38 mouse cellular contexts compared by ENCODE assay signal in the genomic region with DNA sequence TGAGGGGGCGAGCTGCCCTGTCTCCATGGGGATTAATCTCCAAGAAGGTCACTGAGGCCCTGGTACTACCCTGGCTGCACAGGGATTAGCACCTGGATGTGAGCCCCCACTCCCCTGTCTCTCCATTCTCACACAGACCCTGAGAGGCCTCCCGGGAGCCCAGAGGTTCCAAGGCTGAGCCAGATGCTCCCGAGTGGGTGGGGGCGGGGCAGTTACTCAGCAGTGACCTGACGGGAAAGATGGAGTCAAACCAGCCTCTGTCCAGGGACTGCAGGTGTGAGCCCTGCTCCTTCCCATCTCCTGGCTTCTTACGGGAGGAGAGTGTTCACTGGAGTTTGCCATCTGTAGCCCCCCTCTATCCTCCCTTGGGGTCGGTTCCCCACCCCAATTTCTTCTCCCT. TPM values are rescaled to one million over a fixed set of nuclear protein-coding genes. Genes with fewer than 3 reads are reported as not detected.
A peak's percentile ranks its signal among the peaks of the same experiment; 100 is the strongest.
DNase-seq lines count a peak whose midpoint lies in the region; ATAC-seq lines count a peak whose summit lies in the region.
"Had no signal": no experiment of that assay in that cellular context is flagged by ENCODE, and none has a peak within 500 bp of the region (broad histone marks: within the 10 kb centered on the region; RNA-seq: fewer than 3 reads in every experiment).

No protein-coding gene starts in this region.

- H3K9ac ChIP-seq in midbrain, embryonic 11.5 days (ENCODE audit: low read length): no peak overlapping the region
- no peak overlapping the region for H3K9ac ChIP-seq in embryonic facial prominence, embryonic 14.5 days (ENCODE audit: low read depth, low read length)
- H3K9ac ChIP-seq in forebrain, embryonic 13.5 days: no peak overlapping the region
- H3K9ac ChIP-seq: embryonic facial prominence, embryonic 12.5 days; liver, embryonic 12.5 days; liver, postnatal 0 days; midbrain, embryonic 13.5 days; neural tube, embryonic 15.5 days; stomach, embryonic 15.5 days had no signal

- no peak overlapping the region for H3K4me2 ChIP-seq in midbrain, embryonic 11.5 days
- H3K4me2 ChIP-seq in embryonic facial prominence, embryonic 14.5 days (ENCODE audit: low read depth, low read length): no peak overlapping the region
- H3K4me2 ChIP-seq in forebrain, embryonic 13.5 days: no peak overlapping the region
- H3K4me2 ChIP-seq: embryonic facial prominence, embryonic 12.5 days; liver, embryonic 12.5 days; midbrain, embryonic 13.5 days; neural tube, embryonic 15.5 days; stomach, embryonic 15.5 days had no signal

- no peak overlapping the region for H3K4me3 ChIP-seq in midbrain, embryonic 11.5 days (ENCODE audit: low read depth, low read length)
- H3K4me3 ChIP-seq in midbrain, embryonic 10.5 days: no peak overlapping the region
- H3K4me3 ChIP-seq in embryonic facial prominence, embryonic 14.5 days (ENCODE audit: low read depth, low read length): no peak overlapping the region
- H3K4me3 ChIP-seq in forebrain, embryonic 13.5 days: no peak overlapping the region
- H3K4me3 ChIP-seq: embryonic facial prominence, embryonic 12.5 days; liver, embryonic 12.5 days; midbrain, embryonic 13.5 days; neural tube, embryonic 15.5 days; stomach, embryonic 15.5 days had no signal

- DNase-seq in adrenal gland, postnatal 14 days: peak; percentile 19
- no peak for DNase-seq in adrenal gland, postnatal 25 days
- DNase-seq in midbrain, embryonic 11.5 days (ENCODE audit: low spot score, missing footprints): peak; percentile 83
- DNase-seq in midbrain, embryonic 10.5 days (ENCODE audit: low spot score): no peak
- DNase-seq in embryonic facial prominence, embryonic 14.5 days (ENCODE audit: low spot score): no peak
- DNase-seq: adrenal gland, adult 2 months; cerebellum, adult 9-10 months; cerebellum, postnatal 36 days; gastrocnemius, postnatal 14 days; heart, postnatal 14 days; kidney, adult 11 months; kidney, postnatal 14 days; layer of hippocampus, adult 9-11 months; liver, postnatal 0 days; lung, postnatal 36 days; retina, postnatal 1 day; right cerebral cortex, postnatal 25 days; thymus, postnatal 14 days had no signal

- H3K27ac ChIP-seq in midbrain, embryonic 11.5 days (ENCODE audit: low read depth, low read length): no peak overlapping the region
- H3K27ac ChIP-seq in midbrain, embryonic 10.5 days (replicated peaks): no peak overlapping the region
- no peak overlapping the region for H3K27ac ChIP-seq in embryonic facial prominence, embryonic 14.5 days (replicated peaks; ENCODE audit: low read depth, low read length)
- H3K27ac ChIP-seq in forebrain, embryonic 13.5 days: no peak overlapping the region
- H3K27ac ChIP-seq: embryonic facial prominence, embryonic 12.5 days; liver, embryonic 12.5 days; midbrain, embryonic 13.5 days; neural tube, embryonic 15.5 days; stomach, embryonic 15.5 days had no signal

- 3% methylated on average over 7 of the region's 7 CpGs for WGBS in midbrain, embryonic 11.5 days
- 3% methylated on average over 7 of the region's 7 CpGs for WGBS in midbrain, embryonic 10.5 days
- WGBS in embryonic facial prominence, embryonic 14.5 days: under 1% methylated on average over 5 of the region's 7 CpGs
- 2% methylated on average over 7 of the region's 7 CpGs for WGBS in forebrain, embryonic 13.5 days

- H3K9me3 ChIP-seq in midbrain, embryonic 11.5 days (ENCODE audit: control insufficient read depth, low read length): no peaks in the 10 kb centered on the region
- no peaks in the 10 kb centered on the region for H3K9me3 ChIP-seq in midbrain, embryonic 10.5 days (replicated peaks)
- H3K9me3 ChIP-seq in embryonic facial prominence, embryonic 14.5 days (ENCODE audit: control insufficient read depth, low read length): no peaks in the 10 kb centered on the region
- no peaks in the 10 kb centered on the region for H3K9me3 ChIP-seq in forebrain, embryonic 13.5 days (replicated peaks)
- H3K9me3 ChIP-seq: embryonic facial prominence, embryonic 12.5 days; liver, embryonic 12.5 days; midbrain, embryonic 13.5 days; neural tube, embryonic 15.5 days; stomach, embryonic 15.5 days had no signal

- H3K36me3 ChIP-seq in midbrain, embryonic 11.5 days (ENCODE audit: control insufficient read depth, insufficient read depth, low read length): no peaks in the 10 kb centered on the region
- no peaks in the 10 kb centered on the region for H3K36me3 ChIP-seq in midbrain, embryonic 10.5 days
- H3K36me3 ChIP-seq in embryonic facial prominence, embryonic 14.5 days (ENCODE audit: control insufficient read depth, insufficient read depth, low read length): no peaks in the 10 kb centered on the region
- H3K36me3 ChIP-seq in forebrain, embryonic 13.5 days (ENCODE audit: poor library complexity, severe bottlenecking): no peaks in the 10 kb centered on the region
- H3K36me3 ChIP-seq: embryonic facial prominence, embryonic 12.5 days; liver, embryonic 12.5 days; midbrain, embryonic 13.5 days; neural tube, embryonic 15.5 days; stomach, embryonic 15.5 days had no signal

- ATAC-seq in midbrain, embryonic 11.5 days (ENCODE audit: low FRiP score): peak; percentile 15; the same call in 1 of the 2 replicates
- peak; percentile 27; the same call in 1 of the 2 replicates for ATAC-seq in embryonic facial prominence, embryonic 14.5 days (ENCODE audit: low read depth)
- ATAC-seq in erythroid progenitor cell, adult 5-6 weeks (replicated peaks; ENCODE audit: low FRiP score, poor library complexity, severe bottlenecking): no peak
- no peak for ATAC-seq in forebrain, embryonic 13.5 days
- ATAC-seq: activated CD4-positive, CD25-positive, alpha-beta regulatory T cell, adult 4 months; liver, embryonic 12.5 days; liver, postnatal 0 days; midbrain, embryonic 13.5 days had no signal

- H3K4me1 ChIP-seq in midbrain, embryonic 11.5 days (ENCODE audit: control insufficient read depth, insufficient read depth, low read length): peaks cover 16% of the 10 kb centered on the region
- H3K4me1 ChIP-seq in midbrain, embryonic 10.5 days: peaks cover 49% of the 10 kb centered on the region
- no peaks in the 10 kb centered on the region for H3K4me1 ChIP-seq in embryonic facial prominence, embryonic 14.5 days (ENCODE audit: control insufficient read depth, insufficient read depth, low read length)
- H3K4me1 ChIP-seq in forebrain, embryonic 13.5 days: peaks cover 31% of the 10 kb centered on the region

- H3K27me3 ChIP-seq in midbrain, embryonic 11.5 days (ENCODE audit: control insufficient read depth, insufficient read depth, low read length): peaks cover 72% of the 10 kb centered on the region
- H3K27me3 ChIP-seq in midbrain, embryonic 10.5 days (ENCODE audit: low read depth, poor library complexity, severe bottlenecking): peaks cover 100% of the 10 kb centered on the region
- peaks cover 98% of the 10 kb centered on the region for H3K27me3 ChIP-seq in embryonic facial prominence, embryonic 14.5 days (replicated peaks; ENCODE audit: control insufficient read depth, insufficient read depth, low read length)
- peaks cover 98% of the 10 kb centered on the region for H3K27me3 ChIP-seq in forebrain, embryonic 13.5 days

RNA-seq across cellular contexts. Expression of gene Cryba2, which starts 5.0 kb away (rescaled TPM):
- 0.44 and 1.2 TPM in 2 replicates for total RNA-seq in adrenal gland, postnatal 14 days (2021)
- 2.2 TPM in 1 of 2 replicates, not detected in the other for total RNA-seq in adrenal gland, postnatal 25 days (2021)
- polyA plus RNA-seq in midbrain, embryonic 11.5 days (2014; fragmentation: Nextera tagmentation; extraction: Ambion mirVana): 0.19 TPM in 1 of 2 replicates, not detected in the other
- 0.26 TPM in 1 of 2 replicates, not detected in the other for polyA plus RNA-seq in midbrain, embryonic 10.5 days (2016; fragmentation: Nextera tagmentation; extraction: Ambion mirVana)
- not detected in 2 replicates for polyA plus RNA-seq in embryonic facial prominence, embryonic 14.5 days (2014; fragmentation: Nextera tagmentation; extraction: Ambion mirVana)
- not detected in 2 replicates for total RNA-seq in erythroid progenitor cell, adult 5-6 weeks (2015; ENCODE audit: low replicate concordance)
- not detected in 2 replicates for total RNA-seq in erythroid progenitor cell, adult 5-6 weeks (2017; ENCODE audit: low replicate concordance)
- not detected in 2 replicates for polyA plus RNA-seq in forebrain, embryonic 13.5 days (2015; fragmentation: Nextera tagmentation; extraction: Ambion mirVana)
- total RNA-seq: gastrocnemius, postnatal 14 days; granulocyte monocyte progenitor cell, adult 5-6 weeks; heart, postnatal 14 days; left cerebral cortex, postnatal 10 days; megakaryocyte, adult 5-6 weeks; MEL had no signal
- polyA plus RNA-seq: activated CD4-positive, CD25-positive, alpha-beta regulatory T cell, adult 4 months; C2C12; forebrain, embryonic 11.5 days; heart, embryonic 14.5 days; kidney, embryonic 14.5 days; limb, embryonic 14.5 days; liver, embryonic 12.5 days; liver, postnatal 0 days; lung, embryonic 16.5 days; urinary bladder, adult 2 months had no signal

RNA-seq across cellular contexts. Expression of gene Fev, which starts 12.8 kb away (rescaled TPM):
- total RNA-seq in adrenal gland, postnatal 14 days (2021): 1.0 and 1.8 TPM in 2 replicates
- 1.7 and 1.8 TPM in 2 replicates for total RNA-seq in adrenal gland, postnatal 25 days (2021)
- 0.41 and 0.69 TPM in 2 replicates for polyA plus RNA-seq in midbrain, embryonic 11.5 days (2014; fragmentation: Nextera tagmentation; extraction: Ambion mirVana)
- polyA plus RNA-seq in midbrain, embryonic 10.5 days (2016; fragmentation: Nextera tagmentation; extraction: Ambion mirVana): 0.36 TPM in 1 of 2 replicates, not detected in the other
- polyA plus RNA-seq in embryonic facial prominence, embryonic 14.5 days (2014; fragmentation: Nextera tagmentation; extraction: Ambion mirVana): not detected in 2 replicates
- total RNA-seq in erythroid progenitor cell, adult 5-6 weeks (2015; ENCODE audit: low replicate concordance): not detected in 2 replicates
- total RNA-seq in erythroid progenitor cell, adult 5-6 weeks (2017; ENCODE audit: low replicate concordance): not detected in 2 replicates
- polyA plus RNA-seq in forebrain, embryonic 13.5 days (2015; fragmentation: Nextera tagmentation; extraction: Ambion mirVana): not detected in 2 replicates
- total RNA-seq: CH12.LX; gastrocnemius, postnatal 14 days; granulocyte monocyte progenitor cell, adult 5-6 weeks; heart, postnatal 14 days; left cerebral cortex, postnatal 10 days; megakaryocyte, adult 5-6 weeks; MEL had no signal
- polyA plus RNA-seq: activated CD4-positive, CD25-positive, alpha-beta regulatory T cell, adult 4 months; C2C12; forebrain, embryonic 11.5 days; lung, embryonic 16.5 days; urinary bladder, adult 2 months had no signal

RNA-seq across cellular contexts. Expression of gene Cfap65, which starts 37.4 kb away (rescaled TPM):
- total RNA-seq in adrenal gland, postnatal 14 days (2021): not detected in 2 replicates
- total RNA-seq in adrenal gland, postnatal 25 days (2021): 0.06 TPM in 1 of 2 replicates, not detected in the other
- polyA plus RNA-seq in midbrain, embryonic 11.5 days (2014; fragmentation: Nextera tagmentation; extraction: Ambion mirVana): 0.03 and 0.04 TPM in 2 replicates
- polyA plus RNA-seq in midbrain, embryonic 10.5 days (2016; fragmentation: Nextera tagmentation; extraction: Ambion mirVana): 0.04 and 0.07 TPM in 2 replicates
- polyA plus RNA-seq in embryonic facial prominence, embryonic 14.5 days (2014; fragmentation: Nextera tagmentation; extraction: Ambion mirVana): 0.25 and 1.2 TPM in 2 replicates
- not detected in 2 replicates for total RNA-seq in erythroid progenitor cell, adult 5-6 weeks (2015; ENCODE audit: low replicate concordance)
- total RNA-seq in erythroid progenitor cell, adult 5-6 weeks (2017; ENCODE audit: low replicate concordance): not detected in 2 replicates
- 0.56 and 0.57 TPM in 2 replicates for polyA plus RNA-seq in forebrain, embryonic 13.5 days (2015; fragmentation: Nextera tagmentation; extraction: Ambion mirVana)
- total RNA-seq: gastrocnemius, postnatal 14 days; granulocyte monocyte progenitor cell, adult 5-6 weeks; megakaryocyte, adult 5-6 weeks; MEL had no signal
- polyA plus RNA-seq: C2C12; heart, embryonic 14.5 days; kidney, embryonic 14.5 days; limb, embryonic 14.5 days; liver, embryonic 12.5 days; liver, postnatal 0 days; urinary bladder, adult 2 months had no signal

RNA-seq across cellular contexts. Expression of gene Cdk5r2, which starts 43.2 kb away (rescaled TPM):
- 4.1 and 5.8 TPM in 2 replicates for total RNA-seq in adrenal gland, postnatal 14 days (2021)
- total RNA-seq in adrenal gland, postnatal 25 days (2021): 4.3 and 5.1 TPM in 2 replicates
- polyA plus RNA-seq in midbrain, embryonic 11.5 days (2014; fragmentation: Nextera tagmentation; extraction: Ambion mirVana): 5.7 and 5.8 TPM in 2 replicates
- polyA plus RNA-seq in midbrain, embryonic 10.5 days (2016; fragmentation: Nextera tagmentation; extraction: Ambion mirVana): 1.3 and 2.2 TPM in 2 replicates
- 0.60 and 0.79 TPM in 2 replicates for polyA plus RNA-seq in embryonic facial prominence, embryonic 14.5 days (2014; fragmentation: Nextera tagmentation; extraction: Ambion mirVana)
- not detected in 2 replicates for total RNA-seq in erythroid progenitor cell, adult 5-6 weeks (2015; ENCODE audit: low replicate concordance)
- total RNA-seq in erythroid progenitor cell, adult 5-6 weeks (2017; ENCODE audit: low replicate concordance): not detected in 2 replicates
- 0.76 and 1.3 TPM in 2 replicates for polyA plus RNA-seq in forebrain, embryonic 13.5 days (2015; fragmentation: Nextera tagmentation; extraction: Ambion mirVana)
- total RNA-seq: granulocyte monocyte progenitor cell, adult 5-6 weeks; heart, postnatal 14 days; megakaryocyte, adult 5-6 weeks; MEL had no signal
- polyA plus RNA-seq: activated CD4-positive, CD25-positive, alpha-beta regulatory T cell, adult 4 months; kidney, embryonic 14.5 days; liver, embryonic 12.5 days; liver, postnatal 0 days; lung, embryonic 16.5 days had no signal

RNA-seq across cellular contexts. Expression of gene Ihh, which starts 53.5 kb away (rescaled TPM):
- total RNA-seq in adrenal gland, postnatal 14 days (2021): 0.22 TPM in 1 of 2 replicates, not detected in the other
- total RNA-seq in adrenal gland, postnatal 25 days (2021): 0.24 TPM in 1 of 2 replicates, not detected in the other
- polyA plus RNA-seq in midbrain, embryonic 11.5 days (2014; fragmentation: Nextera tagmentation; extraction: Ambion mirVana): 0.22 TPM in 1 of 2 replicates, not detected in the other
- 0.12 and 0.17 TPM in 2 replicates for polyA plus RNA-seq in midbrain, embryonic 10.5 days (2016; fragmentation: Nextera tagmentation; extraction: Ambion mirVana)
- polyA plus RNA-seq in embryonic facial prominence, embryonic 14.5 days (2014; fragmentation: Nextera tagmentation; extraction: Ambion mirVana): 2.0 and 2.2 TPM in 2 replicates
- not detected in 2 replicates for total RNA-seq in erythroid progenitor cell, adult 5-6 weeks (2015; ENCODE audit: low replicate concordance)
- not detected in 2 replicates for total RNA-seq in erythroid progenitor cell, adult 5-6 weeks (2017; ENCODE audit: low replicate concordance)
- 0.20 and 0.21 TPM in 2 replicates for polyA plus RNA-seq in forebrain, embryonic 13.5 days (2015; fragmentation: Nextera tagmentation; extraction: Ambion mirVana)
- total RNA-seq: CH12.LX; granulocyte monocyte progenitor cell, adult 5-6 weeks had no signal
- polyA plus RNA-seq: activated CD4-positive, CD25-positive, alpha-beta regulatory T cell, adult 4 months had no signal

Comparison
In these comparisons a context has a peak if more than half of its experiments do, and no peak if none do; other contexts are left out.
1. DNase-seq: peak in adrenal gland, postnatal 14 days (single experiment) and midbrain, embryonic 11.5 days (single experiment); none in adrenal gland, postnatal 25 days (single experiment), midbrain, embryonic 10.5 days (single experiment) and embryonic facial prominence, embryonic 14.5 days (single experiment).
2. ATAC-seq: peak in midbrain, embryonic 11.5 days (single experiment) and embryonic facial prominence, embryonic 14.5 days (single experiment); none in erythroid progenitor cell, adult 5-6 weeks (single experiment) and forebrain, embryonic 13.5 days (single experiment).